Mouse (Mus musculus): ENCODE results near the gene Zscan26.

DNA sequence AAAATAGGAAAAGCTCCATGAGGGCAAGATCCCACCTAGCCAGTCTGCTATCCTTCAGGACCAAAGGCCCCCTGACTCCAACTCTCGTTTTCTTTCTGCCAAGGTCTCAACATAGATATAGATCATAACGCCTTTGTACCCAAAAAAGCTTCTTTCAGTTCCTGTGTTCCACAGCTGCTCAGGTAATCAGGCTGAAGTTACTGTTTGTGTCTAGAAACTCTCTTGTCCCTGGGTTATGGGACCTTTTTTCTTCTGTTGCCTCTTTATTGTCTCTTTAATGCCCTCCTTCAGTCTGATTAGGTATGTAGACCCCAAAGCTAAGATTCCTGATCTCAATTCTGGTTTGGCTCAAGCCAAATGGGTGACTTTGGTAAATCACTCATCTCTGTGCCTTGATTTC is 56.0 kb downstream of the Zscan26 start:
- TF ChIP-seq CTCF (IDR thresholded peaks at IDR 0.05; ENCODE audit: control insufficient read depth, insufficient read depth, insufficient read length) (no peak), USF1 (IDR thresholded peaks at IDR 0.05; ENCODE audit: low read depth) (no peak), CEBPB (IDR thresholded peaks at IDR 0.05; ENCODE audit: low read depth) (no peak)

Data from C2C12 (cell line).